Mouse (Mus musculus) ES-E14 (cell line): ENCODE measurements around the gene Dennd2c.
A peak's percentile ranks its signal among the peaks of the same experiment; 100 is the strongest.

Experiments used
- CHD2 ChIP-seq: IDR thresholded peaks from 2 replicates; pipeline ENCODE4 v1.6.1; 2014; ENCODE audit warnings: mild to moderate bottlenecking, low read depth, low read length, inconsistent platforms
- HCFC1 ChIP-seq: IDR thresholded peaks from 2 replicates; pipeline ENCODE4 v1.6.1; 2012; ENCODE audit warnings: low read length, inconsistent platforms, borderline replicate concordance; ENCODE audit not compliant: insufficient read depth
- ZNF384 ChIP-seq: IDR thresholded peaks from 2 replicates; pipeline ENCODE4 v1.6.1; 2012; ENCODE audit warnings: low read depth, low read length, inconsistent platforms

DNA sequence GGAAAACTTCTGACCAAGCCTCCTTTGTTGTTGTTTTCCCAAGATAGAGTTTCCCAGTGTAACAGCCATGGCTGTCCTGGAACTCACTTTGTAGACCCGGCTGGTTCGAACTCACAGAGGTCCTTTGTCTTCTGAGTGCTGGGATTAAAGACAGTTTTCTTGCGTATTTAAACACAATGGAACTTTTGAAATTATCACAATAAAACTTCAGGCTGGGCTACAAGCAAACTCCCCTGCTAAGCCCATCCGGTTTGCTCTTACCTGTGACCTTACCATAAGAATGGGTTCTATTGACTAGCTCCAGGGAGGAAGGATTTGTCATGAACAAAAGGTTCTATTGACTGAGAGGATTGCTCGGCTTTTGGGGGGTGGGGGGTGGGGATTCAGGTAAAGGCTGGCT lies 105.3 kb downstream of the Dennd2c start:
- no peak for TF ChIP-seq HCFC1
- peak; percentile 65 for TF ChIP-seq CHD2
- TF ChIP-seq ZNF384, result no peak
